Mouse (Mus musculus) CH12.LX (cell line): Measurements from ENCODE around the gene Uqcc3.

Experiments used
- CTCF ChIP-seq, 2 experiments: IDR thresholded peaks in 1 of 2; conservative IDR thresholded peaks in 1 of 2; 2 replicates each; pipeline ENCODE4 v1.5.1; 2011 to 2012; ENCODE audit warnings: low read depth in 2 of 2, low read length in 2 of 2, improper control_type of control experiment in 1 of 2, inconsistent platforms in 1 of 2, mild to moderate bottlenecking in 1 of 2, moderate library complexity in 1 of 2
- EP300 ChIP-seq: IDR thresholded peaks from 2 replicates; pipeline ENCODE4 v1.6.1; 2011; ENCODE audit warnings: low read length, improper control_type of control experiment
- POLR2A ChIP-seq: IDR thresholded peaks from 2 replicates; pipeline ENCODE4 v1.6.1; 2011; ENCODE audit warnings: low read depth, mild to moderate bottlenecking, improper control_type of control experiment, low read length

GRCm38 (mm10) chr19:8870838-8871237 lies 9.9 kb downstream of the Uqcc3 start:
- no peak for TF ChIP-seq POLR2A
- no peak for TF ChIP-seq CTCF (conservative IDR thresholded peaks at IDR 0.05 in 1 of 2, IDR thresholded peaks at IDR 0.05 in 1 of 2; ENCODE audit: low read depth in 2 of 2, low read length in 2 of 2)
- no peak for TF ChIP-seq EP300
